Mouse (Mus musculus) retina, postnatal 7 days (tissue): ENCODE measurements at regions not wholly inside any gene's neighbourhood (a gene's known extent, or its start where the extent isn't known, plus 50 kb on each side); places are given as distances from the start of the nearest gene placed in this dataset.
"Not testable (repeated sequence)": the region's sequence is repeated elsewhere in the genome, so short reads cannot be mapped to it uniquely, and the experiment has no call there.

ENCODE experiments used
- DNase-seq: peaks from one replicate; pipeline ENCODE4 v3.0.0-alpha.2; 2012; ENCODE audit warnings: low read depth, low spot score

- no peak for DNase-seq
These were observed 207.6 kb upstream of the Steap1 start for GRCm38 (mm10) chr5:5956716-5957115.

DNA sequence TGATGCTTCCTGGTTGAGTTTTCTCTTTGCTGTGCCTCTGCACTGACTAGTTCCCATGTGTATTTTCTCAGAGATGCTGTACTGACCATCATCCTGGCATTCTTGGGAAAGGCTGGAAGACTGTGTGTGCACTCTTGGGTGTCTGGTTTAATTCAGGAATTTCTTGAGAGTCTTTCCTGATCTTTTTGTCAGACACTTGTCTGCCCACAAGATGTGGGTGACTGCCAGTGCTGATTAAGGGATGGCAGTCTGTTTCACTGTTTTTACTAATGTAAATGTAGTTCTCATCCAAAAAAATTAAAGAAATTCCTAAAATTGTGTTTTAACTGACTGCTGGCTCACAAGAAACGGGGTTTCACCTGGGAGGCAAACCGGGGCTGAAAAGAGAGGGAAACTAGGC, 206.7 kb upstream of the Steap1 start:
- no peak for DNase-seq

DNA sequence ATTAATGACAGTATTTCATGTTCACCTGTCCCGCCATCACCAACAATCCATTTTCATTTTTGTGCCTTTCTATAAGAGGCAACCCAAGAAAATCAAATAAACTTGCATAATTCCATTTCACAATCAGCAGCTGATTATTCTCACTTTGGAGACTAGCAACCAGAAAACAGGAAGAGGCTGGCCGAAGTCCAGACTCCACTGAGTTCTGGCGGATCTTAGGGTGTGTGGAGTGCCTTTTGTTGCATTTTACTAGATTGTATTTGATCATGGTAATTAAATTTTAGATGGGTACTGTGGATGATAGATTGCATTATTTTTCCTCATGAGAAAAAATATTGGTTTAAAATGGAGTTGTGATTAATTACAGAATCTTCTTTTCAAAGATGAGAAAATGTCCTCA, 176.7 kb upstream of the Steap1 start:
- no peak for DNase-seq

DNA sequence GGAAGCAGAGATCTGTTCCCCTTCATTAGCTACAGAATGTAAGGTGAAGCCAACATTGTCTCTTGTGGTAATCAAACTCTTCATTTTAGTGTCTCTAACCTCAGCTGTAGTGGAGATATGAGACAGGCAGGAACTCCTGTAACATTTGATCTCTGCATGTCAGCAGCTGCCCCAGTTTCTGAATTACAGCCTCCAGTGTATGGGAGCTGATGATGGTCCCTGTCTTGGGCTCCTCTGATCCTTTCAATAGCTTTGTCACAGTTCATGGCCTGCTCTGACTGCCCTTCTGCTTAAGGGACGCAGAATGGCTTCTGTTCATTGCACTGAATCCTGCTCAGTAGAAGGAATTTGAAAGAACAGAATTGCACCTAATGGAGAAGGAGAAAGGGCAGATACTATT, 167.3 kb upstream of the Steap1 start:
- DNase-seq: no peak

DNA sequence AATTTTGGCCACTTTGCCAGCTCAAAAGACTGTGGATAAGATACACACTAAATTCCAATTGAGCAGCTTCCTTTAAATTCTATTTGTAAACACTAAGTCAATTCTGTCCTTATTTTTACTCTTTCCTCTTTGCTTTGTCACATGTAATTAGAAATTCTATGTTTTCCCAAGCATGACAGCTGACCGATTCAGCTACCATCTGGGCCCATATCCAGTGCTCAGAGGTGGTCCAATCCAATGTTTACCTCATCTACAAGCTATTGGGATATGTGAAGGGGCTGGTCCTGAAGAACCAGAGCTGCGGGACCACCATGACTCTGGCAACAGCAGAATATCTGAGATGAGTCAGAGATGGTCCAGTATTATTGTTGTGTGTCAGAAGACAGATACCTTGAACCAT, 140.2 kb upstream of the Steap1 start:
- no peak for DNase-seq

DNA sequence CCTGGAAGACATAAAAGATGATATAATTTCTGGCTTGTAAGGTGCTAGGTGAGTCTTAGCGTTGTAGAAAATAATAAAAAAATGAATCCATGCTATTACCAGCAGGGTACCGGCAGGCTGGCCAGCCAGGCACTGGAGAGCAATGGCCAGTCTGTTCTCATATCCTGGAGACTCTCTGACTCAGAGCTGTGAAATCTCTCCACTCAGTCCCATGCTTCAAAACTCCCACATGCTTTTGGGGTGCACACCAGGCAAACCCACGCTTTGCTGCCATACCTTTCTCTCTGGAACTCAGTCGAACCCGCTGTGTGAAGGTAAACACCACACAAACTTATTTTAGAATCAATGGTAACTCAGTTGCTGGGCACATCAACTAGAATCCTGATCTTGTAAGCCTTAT, 124.3 kb upstream of the Steap1 start:
- no peak for DNase-seq

GRCm38 (mm10) chr5:5856146-5856724, 107.1 kb upstream of the Steap1 start:
- DNase-seq: no peak

DNA sequence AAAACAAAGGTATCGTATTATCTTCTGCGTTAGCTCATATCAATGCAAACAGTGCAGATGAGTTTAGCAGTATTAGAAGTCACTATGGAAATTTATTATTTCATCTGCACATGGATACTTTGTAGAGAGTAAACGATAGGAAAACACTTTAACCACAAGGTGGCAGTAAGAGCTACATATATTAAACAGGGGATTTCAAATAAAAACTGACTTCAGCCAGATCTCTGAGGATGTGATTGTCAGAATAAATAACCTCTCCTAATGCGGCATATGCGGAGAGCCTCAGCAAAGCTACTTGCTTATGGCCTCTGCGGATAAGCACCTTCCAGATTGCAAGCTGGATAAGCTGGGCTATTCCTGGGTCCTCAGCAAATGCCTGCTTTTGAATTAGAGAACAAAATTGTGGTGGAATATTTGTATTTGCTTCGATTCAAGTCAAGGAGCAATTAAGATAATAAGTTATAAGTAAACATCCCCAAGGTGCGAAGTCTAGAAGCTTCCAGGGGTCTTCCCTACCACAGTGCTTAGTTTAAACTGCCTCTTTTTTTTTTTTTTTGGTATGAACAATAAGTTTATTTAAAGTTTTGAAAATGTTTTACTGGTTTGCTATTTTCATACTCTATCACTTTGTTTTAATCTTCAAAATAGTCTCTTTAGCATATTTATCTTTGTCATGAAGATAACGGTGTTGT, 96.8 kb upstream of the Steap1 start:
- DNase-seq: peak; percentile 67

GRCm38 (mm10) chr5:5844312-5844711, 95.2 kb upstream of the Steap1 start:
- DNase-seq: no peak

DNA sequence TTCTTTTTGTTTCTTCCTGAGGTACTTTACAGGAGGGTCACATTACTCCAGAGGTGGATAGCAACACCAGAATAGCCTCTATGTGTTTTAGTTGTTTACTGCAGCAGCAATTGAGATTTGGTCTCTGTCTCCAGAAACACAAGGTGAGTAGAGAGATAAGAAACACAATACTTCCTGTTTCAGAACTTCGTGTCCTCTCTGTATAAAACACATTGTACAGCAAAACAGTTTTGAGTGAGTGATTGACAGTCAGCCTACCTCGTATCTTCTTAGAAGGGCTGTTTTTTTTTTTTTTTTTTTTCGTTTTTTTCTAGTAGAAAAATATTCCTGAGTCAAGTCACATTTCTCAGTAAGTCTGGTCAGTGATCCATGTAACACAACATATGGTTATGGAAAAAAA, 89.6 kb upstream of the Steap1 start:
- no peak for DNase-seq

DNA sequence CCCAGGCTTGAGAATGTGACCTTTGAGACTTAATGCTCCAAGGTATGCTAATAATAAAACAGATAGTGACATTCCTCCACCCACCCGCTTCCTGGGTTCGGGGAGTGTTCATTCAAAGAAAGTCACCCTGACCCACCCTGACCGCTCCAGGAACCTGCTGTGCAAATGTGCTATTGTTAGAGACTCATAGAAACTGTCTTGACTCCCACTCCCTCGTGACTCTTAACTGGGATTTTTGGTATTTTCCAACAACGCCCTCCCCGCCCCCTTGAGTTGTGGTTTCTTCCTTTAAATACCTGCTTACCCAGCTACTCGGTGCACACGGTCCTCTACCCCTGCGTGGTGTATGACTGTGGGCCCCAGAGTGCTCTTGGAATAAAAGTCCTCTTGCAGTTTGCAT, 73.5 kb upstream of the Steap1 start:
- not testable (repeated sequence) for DNase-seq
